Mouse (Mus musculus): ENCODE data around the gene Pcp4.

Pcp4 gene

GRCm38 (mm10) chr16:96468698-96469097 lies 1.3 kb downstream of the Pcp4 start:
- TF ChIP-seq NANOG (IDR thresholded peaks at IDR 0.05; ENCODE audit: borderline replicate concordance, low read length) (no peak), POU5F1 (IDR thresholded peaks at IDR 0.05; ENCODE audit: borderline replicate concordance, low read length) (no peak), CTCF (conservative IDR thresholded peaks at IDR 0.05; ENCODE audit: low read length) (no peak)
- no peaks in the 10 kb centered on the region for H3K36me3 ChIP-seq (ENCODE audit: insufficient read depth, low read length)
- H3K27me3 ChIP-seq (ENCODE audit: insufficient read depth, low read length) = peaks cover 2% of the 10 kb centered on the region; the same call in 1 of the 2 replicates
- H3K4me3 ChIP-seq (replicated peaks; ENCODE audit: low read length) = no peak overlapping the region
- 0 out of 2 replicates have a peak, but pooled peaks cover 2% of the 10 kb centered on the region for H3K4me1 ChIP-seq (replicated peaks; ENCODE audit: low read depth, low read length)
- H3K9me3 ChIP-seq (ENCODE audit: low read length) = no peaks in the 10 kb centered on the region

- no peaks in the 10 kb centered on the region for H3K9me3 ChIP-seq (ENCODE audit: low read length)
- no peaks in the 10 kb centered on the region for H3K36me3 ChIP-seq (ENCODE audit: insufficient read depth, low read length)
- peaks cover 2% of the 10 kb centered on the region; the same call in 1 of the 2 replicates for H3K27me3 ChIP-seq (ENCODE audit: insufficient read depth, low read length)
- H3K4me3 ChIP-seq (replicated peaks; ENCODE audit: low read length) = no peak overlapping the region
- TF ChIP-seq POU5F1 (IDR thresholded peaks at IDR 0.05; ENCODE audit: borderline replicate concordance, low read length) (no peak), CTCF (conservative IDR thresholded peaks at IDR 0.05; ENCODE audit: low read length) (peak; percentile 58)
- 0 out of 2 replicates have a peak, but pooled peaks cover 2% of the 10 kb centered on the region for H3K4me1 ChIP-seq (replicated peaks; ENCODE audit: low read depth, low read length)
Observed at GRCm38 (mm10) chr16:96469640-96470039, 2.2 kb downstream of the Pcp4 start.

- Histone ChIP-seq H3K36me3 (ENCODE audit: insufficient read depth, low read length) (no peaks in the 10 kb centered on the region), H3K27me3 (ENCODE audit: insufficient read depth, low read length) (peaks cover 2% of the 10 kb centered on the region; the same call in 1 of the 2 replicates), H3K4me1 (replicated peaks; ENCODE audit: low read depth, low read length) (0 out of 2 replicates have a peak, but pooled peaks cover 2% of the 10 kb centered on the region), H3K9me3 (ENCODE audit: low read length) (no peaks in the 10 kb centered on the region), H3K4me3 (replicated peaks; ENCODE audit: low read length) (no peak overlapping the region)
- TF ChIP-seq POU5F1 (IDR thresholded peaks at IDR 0.05; ENCODE audit: borderline replicate concordance, low read length) (no peak), CTCF (conservative IDR thresholded peaks at IDR 0.05; ENCODE audit: low read length) (no peak), NANOG (IDR thresholded peaks at IDR 0.05; ENCODE audit: borderline replicate concordance, low read length) (no peak)
Observed at GRCm38 (mm10) chr16:96472361-96472760, 5.0 kb downstream of the Pcp4 start.

GRCm38 (mm10) chr16:96472816-96473215 lies 5.4 kb downstream of the Pcp4 start:
- Histone ChIP-seq H3K27me3 (ENCODE audit: insufficient read depth, low read length) (peaks cover 2% of the 10 kb centered on the region; the same call in 1 of the 2 replicates), H3K36me3 (ENCODE audit: insufficient read depth, low read length) (no peaks in the 10 kb centered on the region), H3K4me1 (replicated peaks; ENCODE audit: low read depth, low read length) (no peaks in the 10 kb centered on the region), H3K9me3 (ENCODE audit: low read length) (no peaks in the 10 kb centered on the region), H3K4me3 (replicated peaks; ENCODE audit: low read length) (no peak overlapping the region)
- TF ChIP-seq NANOG (IDR thresholded peaks at IDR 0.05; ENCODE audit: borderline replicate concordance, low read length) (no peak), CTCF (conservative IDR thresholded peaks at IDR 0.05; ENCODE audit: low read length) (no peak), POU5F1 (IDR thresholded peaks at IDR 0.05; ENCODE audit: borderline replicate concordance, low read length) (no peak)

GRCm38 (mm10) chr16:96474185-96474584 lies 6.8 kb downstream of the Pcp4 start:
- Histone ChIP-seq H3K27me3 (ENCODE audit: insufficient read depth, low read length) (no peaks in the 10 kb centered on the region), H3K36me3 (ENCODE audit: insufficient read depth, low read length) (no peaks in the 10 kb centered on the region), H3K9me3 (ENCODE audit: low read length) (no peaks in the 10 kb centered on the region), H3K4me3 (replicated peaks; ENCODE audit: low read length) (no peak overlapping the region), H3K4me1 (replicated peaks; ENCODE audit: low read depth, low read length) (no peaks in the 10 kb centered on the region)
- TF ChIP-seq NANOG (IDR thresholded peaks at IDR 0.05; ENCODE audit: borderline replicate concordance, low read length) (no peak), CTCF (conservative IDR thresholded peaks at IDR 0.05; ENCODE audit: low read length) (no peak), POU5F1 (IDR thresholded peaks at IDR 0.05; ENCODE audit: borderline replicate concordance, low read length) (no peak)

GRCm38 (mm10) chr16:96481791-96482190 lies 14.4 kb downstream of the Pcp4 start:
- H3K4me1 ChIP-seq (replicated peaks; ENCODE audit: low read depth, low read length) = no peaks in the 10 kb centered on the region
- no peak overlapping the region for H3K4me3 ChIP-seq (replicated peaks; ENCODE audit: low read length)
- no peaks in the 10 kb centered on the region for H3K9me3 ChIP-seq (ENCODE audit: low read length)
- H3K27me3 ChIP-seq (ENCODE audit: insufficient read depth, low read length) = no peaks in the 10 kb centered on the region
- no peak for TF ChIP-seq NANOG (IDR thresholded peaks at IDR 0.05; ENCODE audit: borderline replicate concordance, low read length)
- no peak for TF ChIP-seq CTCF (conservative IDR thresholded peaks at IDR 0.05; ENCODE audit: low read length)
- no peak for TF ChIP-seq POU5F1 (IDR thresholded peaks at IDR 0.05; ENCODE audit: borderline replicate concordance, low read length)
- H3K36me3 ChIP-seq (ENCODE audit: insufficient read depth, low read length) = no peaks in the 10 kb centered on the region

- no peak for TF ChIP-seq NANOG (IDR thresholded peaks at IDR 0.05; ENCODE audit: borderline replicate concordance, low read length)
- TF ChIP-seq POU5F1 (IDR thresholded peaks at IDR 0.05; ENCODE audit: borderline replicate concordance, low read length) = no peak
- TF ChIP-seq CTCF (conservative IDR thresholded peaks at IDR 0.05; ENCODE audit: low read length) = no peak
- Histone ChIP-seq H3K4me3 (replicated peaks; ENCODE audit: low read length) (no peak overlapping the region), H3K27me3 (ENCODE audit: insufficient read depth, low read length) (no peaks in the 10 kb centered on the region), H3K4me1 (replicated peaks; ENCODE audit: low read depth, low read length) (no peaks in the 10 kb centered on the region), H3K36me3 (ENCODE audit: insufficient read depth, low read length) (no peaks in the 10 kb centered on the region), H3K9me3 (ENCODE audit: low read length) (no peaks in the 10 kb centered on the region)
Observed at GRCm38 (mm10) chr16:96487007-96487684, 19.7 kb downstream of the Pcp4 start.

GRCm38 (mm10) chr16:96488038-96488437 lies 20.6 kb downstream of the Pcp4 start:
- no peaks in the 10 kb centered on the region for H3K4me1 ChIP-seq (replicated peaks; ENCODE audit: low read depth, low read length)
- no peaks in the 10 kb centered on the region for H3K36me3 ChIP-seq (ENCODE audit: insufficient read depth, low read length)
- H3K27me3 ChIP-seq (ENCODE audit: insufficient read depth, low read length) = no peaks in the 10 kb centered on the region
- TF ChIP-seq CTCF (conservative IDR thresholded peaks at IDR 0.05; ENCODE audit: low read length) (no peak), POU5F1 (IDR thresholded peaks at IDR 0.05; ENCODE audit: borderline replicate concordance, low read length) (no peak), NANOG (IDR thresholded peaks at IDR 0.05; ENCODE audit: borderline replicate concordance, low read length) (no peak)
- H3K9me3 ChIP-seq (ENCODE audit: low read length) = no peaks in the 10 kb centered on the region
- H3K4me3 ChIP-seq (replicated peaks; ENCODE audit: low read length) = no peak overlapping the region

GRCm38 (mm10) chr16:96491530-96491929 lies 24.1 kb downstream of the Pcp4 start:
- TF ChIP-seq NANOG (IDR thresholded peaks at IDR 0.05; ENCODE audit: borderline replicate concordance, low read length) (no peak), POU5F1 (IDR thresholded peaks at IDR 0.05; ENCODE audit: borderline replicate concordance, low read length) (no peak), CTCF (conservative IDR thresholded peaks at IDR 0.05; ENCODE audit: low read length) (no peak)
- Histone ChIP-seq H3K4me3 (replicated peaks; ENCODE audit: low read length) (no peak overlapping the region), H3K27me3 (ENCODE audit: insufficient read depth, low read length) (no peaks in the 10 kb centered on the region), H3K4me1 (replicated peaks; ENCODE audit: low read depth, low read length) (no peaks in the 10 kb centered on the region), H3K36me3 (ENCODE audit: insufficient read depth, low read length) (no peaks in the 10 kb centered on the region), H3K9me3 (ENCODE audit: low read length) (no peaks in the 10 kb centered on the region)
